Mouse (Mus musculus): Measurements from ENCODE around the gene Apeh.

Gene Apeh

DNA sequence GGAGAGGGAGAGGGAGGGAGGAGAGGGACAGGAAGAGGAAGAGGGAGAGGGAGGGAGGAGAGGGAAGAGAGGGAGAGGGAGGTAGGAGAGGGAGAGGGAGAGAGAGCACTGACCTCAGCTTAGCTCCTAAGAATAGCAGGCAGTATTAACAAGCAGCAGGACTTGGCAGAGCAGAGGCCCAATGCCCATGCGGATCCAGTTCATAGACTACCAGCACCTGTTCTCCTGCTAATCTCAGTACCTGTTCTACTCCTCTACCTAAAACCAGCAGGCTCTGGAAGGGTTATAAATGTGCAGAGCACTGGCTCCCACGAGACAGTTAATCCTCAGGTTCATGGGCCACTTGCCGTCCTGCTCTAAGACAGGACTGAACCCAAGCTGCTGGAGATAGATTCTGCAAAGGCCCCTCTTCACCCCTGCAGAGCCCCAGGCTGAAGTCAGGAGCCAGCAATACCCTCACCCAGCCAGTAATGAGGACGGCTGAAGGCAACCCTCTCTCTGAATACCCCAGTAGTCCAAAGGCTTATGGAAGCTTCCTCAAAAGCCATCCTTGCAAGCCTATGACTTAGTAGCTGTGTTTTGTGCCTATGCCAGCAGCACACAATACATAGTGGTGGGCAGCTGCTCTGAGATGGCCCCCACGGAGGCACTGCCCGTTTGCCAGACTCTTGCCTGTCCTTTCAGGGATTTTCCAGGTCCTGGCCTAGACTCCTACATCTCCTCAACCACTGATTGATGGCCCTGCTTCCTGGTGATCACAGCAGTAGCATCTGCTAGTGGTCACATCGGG, 21.1 kb downstream of the Apeh start:
- no peak for DNase-seq

DNA sequence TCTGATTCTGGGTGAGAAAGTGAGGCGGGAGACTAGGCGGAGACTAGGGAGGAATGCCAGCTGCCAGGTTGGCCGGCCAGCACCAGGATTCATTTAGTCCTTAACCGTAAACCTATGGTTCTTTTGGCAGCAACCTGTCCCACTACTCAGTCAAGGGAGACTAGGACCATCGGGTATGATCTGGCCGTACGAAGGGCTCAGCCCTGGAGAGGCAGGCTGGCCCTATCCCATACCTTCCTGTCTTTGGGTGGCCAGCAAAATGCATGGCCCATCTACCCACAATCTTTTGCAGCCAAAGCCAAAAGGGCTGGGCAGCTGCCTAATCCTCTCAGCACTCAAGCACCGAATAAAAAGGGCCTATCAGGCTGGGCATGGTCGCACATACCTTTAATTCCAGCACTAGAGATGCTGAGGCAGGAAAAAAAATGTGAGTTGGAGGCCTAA, 21.9 kb downstream of the Apeh start:
- no peak for DNase-seq

GRCm38 (mm10) chr9:108071801-108072200, 22.6 kb downstream of the Apeh start:
- no peak for DNase-seq

DNA sequence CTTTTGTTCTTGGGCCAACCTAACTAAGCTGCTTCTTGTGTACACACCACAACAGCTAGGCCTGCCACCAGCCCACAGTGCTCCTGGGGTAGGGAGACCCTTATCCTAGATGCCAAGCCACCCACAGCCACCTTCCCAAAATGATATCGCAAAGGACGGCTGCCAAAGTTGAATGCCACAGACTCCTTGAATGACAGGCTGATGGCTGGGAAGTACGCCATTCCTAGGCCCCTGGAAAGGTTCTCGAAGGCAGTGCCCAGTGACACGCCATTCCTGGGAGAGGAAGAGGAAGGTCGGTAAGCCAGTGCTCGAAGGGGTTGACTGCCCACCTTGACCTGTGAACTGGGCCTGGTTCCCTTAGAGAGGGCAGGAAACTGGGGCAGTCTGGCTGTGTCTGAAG, 24.9 kb downstream of the Apeh start:
- no peak for DNase-seq

DNA sequence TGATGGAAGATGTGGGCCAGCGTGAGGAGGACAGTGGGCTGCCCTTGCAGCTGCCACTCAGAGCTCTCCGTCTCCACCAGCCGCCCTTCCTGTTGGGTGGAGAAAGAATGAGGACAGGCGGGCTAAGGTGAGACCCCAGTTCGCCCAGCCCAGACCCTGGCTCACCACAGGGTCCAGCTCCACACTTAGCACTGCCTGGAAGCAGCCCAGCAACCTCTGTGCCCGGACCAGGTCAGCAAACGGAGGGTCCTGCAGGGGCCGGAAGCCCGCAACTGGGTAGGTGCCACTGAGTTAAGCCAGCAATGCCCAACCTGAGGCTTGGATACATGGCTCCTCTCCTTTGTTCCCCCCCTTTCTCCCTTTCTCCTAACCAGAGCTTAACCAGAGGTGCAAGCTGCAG, 25.4 kb downstream of the Apeh start:
- no peak for DNase-seq

GRCm38 (mm10) chr9:108067900-108068299, 26.5 kb downstream of the Apeh start:
- DNase-seq: peak; percentile 85

GRCm38 (mm10) chr9:108067199-108067598, 27.2 kb downstream of the Apeh start:
- DNase-seq: no peak

DNA sequence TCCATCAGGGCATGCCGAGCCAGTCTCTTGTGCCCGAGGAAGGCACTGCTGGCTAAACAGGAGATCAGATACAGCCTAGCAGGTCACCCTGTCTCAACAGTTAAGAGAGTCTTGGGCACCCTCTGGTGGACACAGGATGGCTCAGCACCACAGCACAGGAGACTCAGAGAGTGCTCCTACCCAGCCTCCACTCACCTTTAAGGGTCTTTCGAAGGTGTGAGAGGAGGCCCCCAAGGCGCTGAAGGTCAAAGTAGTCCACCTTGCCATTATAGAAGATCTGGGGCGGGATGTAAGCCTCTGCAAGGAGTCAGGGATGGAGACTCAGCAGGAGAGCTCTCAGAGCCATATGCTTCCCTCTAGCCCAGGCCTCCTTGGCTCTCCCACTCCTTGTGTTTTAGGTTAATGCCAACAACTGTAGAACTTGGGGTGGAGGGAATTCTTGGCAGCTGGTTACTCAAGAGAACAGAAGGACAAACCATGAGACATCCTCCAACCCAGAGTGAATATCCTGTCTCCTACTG, 28.9 kb downstream of the Apeh start:
- DNase-seq: peak; percentile 76

DNA sequence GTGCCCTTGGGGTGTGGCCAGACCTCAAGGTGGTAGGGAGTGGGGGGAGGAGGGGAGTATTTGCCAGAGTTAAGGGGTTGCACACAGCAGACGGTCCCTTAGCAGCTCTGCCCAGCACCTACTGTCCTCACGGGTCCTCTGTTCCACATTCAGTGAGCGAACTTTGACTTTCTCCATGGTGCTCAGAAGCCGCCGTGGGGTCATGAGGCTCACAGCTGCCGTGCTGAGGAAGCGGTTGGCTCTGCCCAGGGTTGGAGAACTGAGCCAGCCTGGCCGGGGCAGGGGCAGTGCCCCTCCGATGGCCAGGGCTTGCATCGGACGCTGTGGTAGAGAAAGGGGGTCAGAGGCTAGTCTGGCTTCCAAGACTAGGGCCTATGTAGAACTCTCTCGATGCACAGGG, 31.0 kb downstream of the Apeh start:
- no peak for DNase-seq

DNA sequence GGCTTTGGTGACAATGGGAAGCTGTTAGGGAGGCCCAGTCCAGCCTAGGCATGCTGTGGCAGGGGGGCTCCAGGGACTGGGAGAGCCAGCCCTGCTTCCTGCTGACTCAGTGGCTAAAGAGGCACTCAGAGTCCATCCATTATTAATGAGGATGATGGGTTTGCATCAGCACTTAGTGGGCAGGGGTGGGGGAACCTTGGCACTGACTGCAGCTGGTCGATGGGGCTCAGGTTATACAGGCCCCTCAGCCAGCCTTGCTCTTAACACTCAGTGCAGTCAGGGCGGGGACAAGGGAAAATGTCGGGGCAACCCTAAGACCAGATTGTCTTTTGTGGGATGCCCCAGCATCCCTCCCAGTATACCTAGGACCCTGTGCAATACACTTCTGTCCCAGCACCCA, 32.3 kb downstream of the Apeh start:
- no peak for DNase-seq

GRCm38 (mm10) chr9:108058291-108058690, 36.1 kb downstream of the Apeh start:
- no peak for DNase-seq

GRCm38 (mm10) chr9:108057262-108057562, 37.2 kb downstream of the Apeh start:
- no peak for DNase-seq

GRCm38 (mm10) chr9:108056361-108057261, 37.8 kb downstream of the Apeh start:
- no peak for DNase-seq

DNA sequence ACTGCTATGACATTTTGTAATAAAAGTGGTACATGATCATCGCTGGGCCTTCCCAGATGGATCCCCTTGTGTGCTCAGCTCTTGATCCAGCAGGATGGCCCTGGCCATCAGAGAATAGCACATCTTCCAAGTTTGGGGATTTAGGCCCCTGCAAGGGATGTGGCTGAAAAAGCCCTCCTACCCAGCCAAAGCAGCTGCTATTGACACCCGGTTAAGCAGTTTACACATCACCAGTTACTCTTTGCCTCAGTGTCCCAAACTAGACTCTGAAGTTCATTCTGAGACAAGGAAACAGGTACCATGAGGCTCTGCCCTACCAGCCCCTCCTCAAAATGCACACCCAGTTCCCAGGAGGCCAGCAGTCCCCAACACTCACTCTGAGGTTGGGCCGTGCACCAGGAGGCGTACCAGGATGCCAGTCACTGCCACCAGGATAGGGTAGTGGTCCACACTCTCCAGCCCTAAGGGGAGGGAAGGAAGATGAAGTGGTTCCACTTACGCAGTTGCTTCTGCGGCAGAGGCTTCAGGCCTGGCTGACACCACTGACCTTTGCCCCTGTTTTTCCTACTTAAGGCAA, 38.7 kb downstream of the Apeh start:
- DNase-seq: no peak

DNA sequence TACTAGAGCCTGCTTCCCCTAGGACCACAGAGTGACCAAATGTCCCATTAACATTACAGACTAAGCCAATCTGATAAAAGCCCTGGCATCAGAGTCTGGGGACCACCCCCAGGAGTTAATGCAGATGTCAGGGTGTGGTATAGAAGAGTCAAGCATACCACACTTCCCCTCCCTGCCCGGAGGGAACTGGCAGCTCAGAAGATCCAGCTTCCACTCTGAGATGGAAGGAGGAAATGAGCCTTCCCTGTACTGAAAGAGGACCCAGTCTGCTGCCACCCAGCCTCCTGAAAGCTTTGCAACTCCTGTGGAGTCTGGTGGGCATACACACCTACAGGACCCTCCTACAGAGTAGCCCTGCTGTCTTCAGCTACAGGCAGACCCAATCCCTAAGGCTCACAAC, 39.3 kb downstream of the Apeh start:
- DNase-seq: no peak

DNA sequence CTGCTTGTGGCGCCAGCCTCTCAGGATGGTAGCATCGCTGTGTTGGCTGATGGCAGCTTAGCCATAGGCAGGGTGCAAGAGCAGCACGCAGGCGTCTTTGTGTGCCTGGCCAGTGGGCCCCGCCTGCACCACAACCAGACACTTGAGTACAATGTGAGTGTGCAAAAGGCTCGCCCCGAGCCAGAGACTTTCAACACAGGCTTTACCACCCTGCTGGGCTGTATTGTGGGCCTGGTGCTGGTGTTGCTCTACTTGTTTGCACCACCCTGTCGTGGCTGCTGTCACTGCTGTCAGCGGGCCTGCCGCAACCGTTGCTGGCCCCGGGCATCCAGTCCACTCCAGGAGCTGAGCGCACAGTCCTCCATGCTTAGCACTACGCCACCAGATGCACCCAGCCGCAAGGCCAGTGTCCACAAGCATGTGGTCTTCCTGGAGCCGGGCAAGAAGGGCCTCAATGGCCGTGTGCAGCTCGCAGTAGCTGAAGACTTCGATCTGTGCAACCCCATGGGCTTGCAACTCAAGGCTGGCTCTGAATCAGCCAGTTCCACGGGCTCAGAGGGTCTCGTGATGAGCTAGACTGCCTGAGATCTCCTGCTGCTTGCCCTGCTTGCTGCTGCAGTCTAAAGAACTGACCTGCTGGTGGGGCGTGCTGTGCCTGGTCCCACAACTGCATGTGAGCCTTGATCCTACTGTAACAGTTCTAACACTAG, 39.9 kb downstream of the Apeh start:
- DNase-seq: no peak

DNA sequence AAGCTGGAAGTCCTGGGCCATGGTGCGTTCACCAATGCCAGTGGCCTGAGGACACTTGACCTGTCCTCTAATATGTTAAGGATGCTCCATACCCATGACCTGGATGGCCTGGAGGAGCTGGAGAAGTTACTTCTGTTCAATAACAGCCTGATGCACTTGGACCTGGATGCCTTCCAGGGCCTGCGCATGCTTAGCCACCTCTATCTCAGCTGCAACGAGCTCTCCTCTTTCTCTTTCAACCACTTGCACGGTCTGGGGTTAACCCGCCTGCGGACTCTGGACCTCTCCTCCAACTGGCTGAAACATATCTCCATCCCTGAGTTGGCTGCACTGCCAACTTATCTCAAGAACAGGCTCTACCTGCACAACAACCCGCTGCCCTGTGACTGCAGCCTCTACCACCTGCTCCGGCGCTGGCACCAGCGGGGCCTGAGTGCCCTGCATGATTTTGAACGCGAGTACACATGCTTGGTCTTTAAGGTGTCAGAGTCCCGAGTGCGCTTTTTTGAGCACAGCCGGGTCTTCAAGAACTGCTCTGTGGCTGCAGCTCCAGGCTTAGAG, 40.7 kb downstream of the Apeh start:
- no peak for DNase-seq

- DNase-seq: peak; percentile 97
Measured at GRCm38 (mm10) chr9:108052885-108053664, 41.3 kb downstream of the Apeh start, which contains the start of gene Amigo3. Gene Amigo3, plus strand, starts transcription at chr9:108053159.

DNA sequence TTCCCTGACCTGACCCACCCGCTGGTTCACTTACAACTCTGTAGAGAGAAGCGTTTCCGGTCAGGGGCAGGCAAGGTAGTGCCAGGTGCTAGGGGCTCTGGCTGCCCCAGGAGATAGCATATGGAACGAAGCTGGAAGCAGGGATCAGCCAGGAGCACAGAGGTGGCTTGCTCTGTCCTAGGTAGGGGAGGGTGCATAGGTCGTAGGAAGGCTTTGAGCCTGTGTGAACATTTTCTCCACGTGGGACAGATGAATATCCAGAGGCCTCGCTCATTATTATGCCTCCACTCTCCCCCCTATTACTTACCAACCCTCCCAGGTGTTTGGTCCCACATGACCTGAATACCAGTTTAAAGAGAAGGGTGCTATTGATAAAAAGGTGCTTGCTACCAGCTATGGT, 42.0 kb downstream of the Apeh start:
- DNase-seq: no peak

DNA sequence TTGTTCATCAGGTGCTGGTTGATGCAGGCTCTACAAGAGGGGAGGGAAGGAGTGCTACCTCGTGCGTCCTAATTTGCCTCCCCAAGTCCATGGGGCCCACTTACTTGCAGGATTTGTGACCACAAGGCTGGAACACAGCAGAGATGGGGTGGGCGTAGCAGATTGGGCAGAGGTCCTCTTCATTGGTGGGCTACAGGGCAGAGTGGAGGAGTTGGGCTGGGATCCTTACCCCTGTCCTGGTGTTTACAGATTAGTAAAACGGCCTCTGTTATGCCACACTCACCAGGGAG, 42.5 kb downstream of the Apeh start:
- DNase-seq: no peak

DNA sequence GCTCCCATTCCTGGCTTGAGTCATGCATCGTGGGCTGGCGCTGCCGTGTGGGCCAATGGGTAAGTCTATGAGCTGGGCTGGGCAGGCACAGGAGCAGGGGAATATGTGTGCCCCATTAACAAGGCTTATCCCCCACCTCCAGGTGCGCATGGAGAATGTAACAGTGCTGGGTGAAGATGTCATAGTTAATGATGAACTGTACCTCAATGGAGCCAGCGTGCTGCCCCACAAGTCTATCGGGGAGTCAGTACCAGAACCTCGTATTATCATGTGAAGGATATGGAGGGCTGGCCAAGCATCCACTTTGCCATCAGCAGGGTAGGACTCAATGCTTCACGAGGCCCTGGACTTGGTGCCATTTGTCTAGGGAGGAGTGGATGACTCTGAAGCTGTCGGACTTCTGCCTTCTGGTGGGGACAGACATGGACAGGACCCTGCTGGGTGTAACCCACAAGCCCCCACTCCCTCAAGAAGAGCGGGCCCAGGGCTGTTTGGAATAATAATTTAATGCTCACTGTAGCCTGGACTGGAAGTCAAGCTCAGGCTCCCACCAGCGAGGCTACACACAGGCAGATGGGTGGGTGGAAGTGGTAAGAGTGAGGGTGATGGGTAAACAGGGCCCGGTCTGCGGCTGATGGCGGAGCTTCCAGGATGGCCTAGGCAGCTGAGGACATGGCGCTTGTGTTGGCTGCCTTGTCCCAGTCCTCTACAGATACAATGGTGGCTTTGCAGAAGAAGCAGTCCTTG, 43.0 kb downstream of the Apeh start:
- DNase-seq: no peak

All from embryo, embryonic 11 days (tissue).